Mouse (Mus musculus) liver, adult 2 months (tissue): ENCODE data around the gene Yes1.

ENCODE experiments used
- CTCF ChIP-seq: fragments of 200-500 bp; IDR thresholded peaks from 2 replicates; pipeline ENCODE4 v1.5.1; 2011; ENCODE audit warnings: low read depth, low read length, control low read depth
- POLR2A ChIP-seq: fragments of 200-500 bp; IDR thresholded peaks from 2 replicates; pipeline ENCODE4 v1.6.1; 2011; ENCODE audit warnings: low read length, control low read depth; ENCODE audit not compliant: insufficient read depth; ENCODE audit errors: extremely low read depth

- TF ChIP-seq CTCF (no peak), POLR2A (no peak)
Measured at GRCm38 (mm10) chr5:32607776-32608355, 3.1 kb upstream of the Yes1 start.
